Mouse (Mus musculus) G1E (cell line): Measurements from ENCODE around the gene B4galnt2.

ENCODE experiments used
- CTCF ChIP-seq: IDR thresholded peaks from 2 replicates; pipeline ENCODE4 v1.5.1; 2012; ENCODE audit warnings: low read depth, low read length, inconsistent platforms, mixed read lengths
- GATA1 ChIP-seq: IDR thresholded peaks from 2 replicates; pipeline ENCODE4 v1.6.1; 2012; ENCODE audit warnings: borderline replicate concordance, low read length, inconsistent platforms, mixed read lengths
- POLR2AphosphoS5 ChIP-seq: IDR thresholded peaks from 2 replicates; pipeline ENCODE4 v1.6.1; 2012; ENCODE audit warnings: low read depth, low read length, inconsistent platforms; ENCODE audit not compliant: insufficient replicate concordance
- TAL1 ChIP-seq: conservative IDR thresholded peaks from 2 replicates; pipeline ENCODE4 v1.6.1; 2012; ENCODE audit warnings: low read depth, low read length, inconsistent platforms, mixed read lengths

- no peak for TF ChIP-seq POLR2AphosphoS5
- no peak for TF ChIP-seq CTCF
- TF ChIP-seq GATA1 = no peak
- no peak for TF ChIP-seq TAL1
Observed at GRCm38 (mm10) chr11:95921991-95922621, 7.4 kb upstream of the B4galnt2 start.
